Mouse (Mus musculus) thymus, adult 2 months (tissue): ENCODE measurements at regions not wholly inside any gene's neighbourhood (a gene's known extent, or its start where the extent isn't known, plus 50 kb on each side); places are given as distances from the start of the nearest gene placed in this dataset.

Experiments used
- CTCF ChIP-seq: fragments of 200-500 bp; IDR thresholded peaks from 2 replicates; pipeline ENCODE4 v1.5.1; 2012; ENCODE audit warnings: mild to moderate bottlenecking, control low read depth, low read length, moderate library complexity, borderline replicate concordance; ENCODE audit not compliant: control insufficient read depth, poor library complexity, insufficient read depth; ENCODE audit errors: extremely low read depth
- POLR2A ChIP-seq: fragments of 200-500 bp; IDR thresholded peaks from 2 replicates; pipeline ENCODE4 v1.6.1; 2012; ENCODE audit warnings: mild to moderate bottlenecking, low read length, control low read depth, moderate library complexity; ENCODE audit not compliant: control insufficient read depth, poor library complexity, insufficient read depth; ENCODE audit errors: extremely low read depth

DNA sequence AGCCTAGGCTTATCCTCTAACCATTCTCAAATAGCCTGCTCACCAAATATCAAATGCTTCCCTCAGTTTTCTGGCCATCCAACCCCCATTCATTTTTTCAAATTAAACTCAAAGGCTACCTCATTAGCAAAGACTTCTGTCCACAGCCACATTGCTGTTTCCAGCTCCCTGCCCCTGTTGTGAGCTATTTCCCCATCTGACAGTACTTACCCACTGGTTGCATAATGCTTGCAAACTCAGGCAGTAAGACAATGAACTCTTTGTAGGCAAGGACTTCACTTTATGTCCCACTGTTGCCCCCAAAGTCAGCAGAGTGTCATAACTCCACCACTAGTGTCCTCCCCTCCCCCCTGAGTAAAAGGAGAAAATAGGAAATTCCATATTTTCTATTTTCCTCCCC lies 194.7 kb downstream of the Rpl10-ps3 start:
- TF ChIP-seq POLR2A, result no peak
- TF ChIP-seq CTCF, result no peak
